Mouse (Mus musculus) leukemia stem cell, adult 10-12 weeks (primary cell): ENCODE data around the gene Orm3. TPM values are rescaled to one million over a fixed set of nuclear protein-coding genes. Genes with fewer than 3 reads are reported as not detected.

ENCODE experiments used
- polyA plus RNA-seq: library from polyadenylated mRNA; stranded (reverse); fragments of >175 nt; gene quantifications from 2 replicates; pipeline ENCODE4 v1.2.3, GENCODE M21; 2012; ENCODE audit warnings: low replicate concordance

Gene Orm3
- polyA plus RNA-seq = not detected in 2 replicates

GRCm38 (mm10) chr4:63355877-63356665, at the start of gene Orm3:
Gene Orm3 (plus strand): TSS chr4:63356162.

DNA sequence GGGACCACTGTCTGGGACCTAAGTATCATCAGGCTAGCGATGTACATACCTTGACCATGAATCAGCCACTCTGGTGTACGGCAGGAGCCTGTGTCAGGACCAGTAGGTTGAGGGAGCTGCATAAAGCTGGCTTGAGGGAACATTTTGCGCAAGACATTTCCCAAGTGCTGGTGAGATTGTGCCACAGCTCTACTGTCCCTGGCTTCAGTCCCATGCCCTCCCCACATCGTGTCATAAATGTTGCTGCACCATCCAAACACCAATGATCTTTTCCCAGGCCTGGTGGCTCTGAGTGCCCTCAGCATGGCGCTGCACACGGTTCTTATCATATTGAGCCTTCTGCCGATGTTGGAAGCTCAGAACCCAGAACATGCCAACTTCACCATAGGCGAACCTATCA, 11.7 kb upstream of the Orm3 start, which contains the start of gene Orm1:
TSS of gene Orm1 (plus strand) at position 266 of the 400 bp plus-strand sequence.

DNA sequence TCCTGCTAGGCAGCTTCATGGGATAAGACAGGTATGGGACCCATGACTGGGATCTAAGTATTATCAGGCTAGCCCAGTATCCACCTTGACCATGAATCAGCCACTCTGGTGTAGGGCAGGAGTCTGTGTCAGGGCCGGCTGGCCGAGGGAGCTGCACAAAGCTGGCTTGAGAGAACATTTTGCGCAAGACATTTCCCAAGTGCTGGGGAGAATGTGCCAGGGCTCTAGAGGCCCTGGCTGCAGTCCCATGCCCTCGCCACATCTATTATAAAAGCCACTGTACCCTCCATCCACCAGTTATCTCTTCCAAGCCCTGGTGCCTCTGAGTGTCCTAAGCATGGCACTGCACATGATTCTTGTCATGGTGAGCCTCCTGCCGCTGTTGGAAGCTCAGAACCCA, 6.2 kb downstream of the Orm3 start, which contains the start of gene Orm2:
TSS of gene Orm2 (plus strand) at position 300 of the 400 bp plus-strand sequence.

DNA sequence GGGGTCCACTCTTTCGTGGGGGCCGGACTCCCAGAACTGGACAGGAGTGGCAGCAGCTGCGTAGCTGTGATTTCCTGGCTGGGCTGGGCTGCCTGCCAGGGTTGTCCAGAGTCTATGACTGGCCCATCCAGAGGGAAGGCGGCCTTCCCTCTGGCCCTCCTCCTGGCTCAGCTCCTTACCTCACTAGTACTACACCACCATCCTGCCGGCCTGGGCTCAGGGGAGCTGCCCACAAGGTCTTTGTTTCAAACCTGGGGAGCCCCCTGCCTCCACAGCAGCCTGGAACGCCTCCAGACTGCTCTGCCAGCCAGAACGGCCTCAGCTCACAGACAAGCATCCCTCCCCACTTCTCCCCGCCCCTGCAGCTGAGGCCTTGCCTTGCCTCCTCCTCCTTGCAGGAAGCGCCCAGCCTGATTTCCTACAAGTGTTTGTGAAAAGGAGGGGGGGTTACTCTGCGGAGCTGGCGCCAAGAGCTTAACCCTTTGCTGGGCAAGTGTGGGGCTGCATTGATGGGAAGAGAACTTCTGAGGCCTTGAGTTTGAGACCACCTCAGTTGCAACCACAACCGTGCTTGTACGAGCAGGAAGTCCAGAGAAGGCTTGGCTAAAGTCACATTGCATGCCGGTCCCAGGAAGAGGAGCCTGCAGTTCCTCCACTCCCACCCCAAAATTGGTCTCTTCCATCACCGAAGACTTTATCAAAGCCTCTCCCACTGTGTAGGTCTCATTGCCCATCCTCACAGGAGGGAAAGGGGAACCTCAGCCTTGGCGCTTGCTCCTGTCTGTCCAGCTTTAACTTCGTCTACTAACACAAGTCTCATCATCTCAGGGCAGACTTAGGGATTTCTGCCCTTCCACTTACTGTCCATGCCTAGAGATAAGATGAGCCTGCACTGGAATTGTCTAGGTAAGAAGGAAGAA, 47.3 kb downstream of the Orm3 start, which contains the start of gene Akna:
TSS of gene Akna (minus strand) at position 315 of the 920 bp plus-strand sequence.

Other genes starting within 250 kb of the Orm3 start
- gene Ambp, start 201.4 kb upstream of the Orm3 start, polyA plus RNA-seq = not detected in 2 replicates
- 0.08 TPM in 1 of 2 replicates, not detected in the other for gene Kif12, start 184.0 kb upstream of the Orm3 start, polyA plus RNA-seq
- gene Col27a1, start 142.2 kb upstream of the Orm3 start, polyA plus RNA-seq = 0.76 and 1.0 TPM in 2 replicates
- gene Orm1, start 11.6 kb upstream of the Orm3 start, polyA plus RNA-seq = not detected in 2 replicates
- gene Orm2, start 6.3 kb downstream of the Orm3 start, polyA plus RNA-seq = not detected in 2 replicates
- 84.4 and 103 TPM in 2 replicates for gene Akna, start 47.2 kb downstream of the Orm3 start, polyA plus RNA-seq
- gene Whrn, start 139.8 kb downstream of the Orm3 start, polyA plus RNA-seq = 13.1 and 26.2 TPM in 2 replicates
- 29.3 and 42.7 TPM in 2 replicates for gene Atp6v1g1, start 188.6 kb downstream of the Orm3 start, polyA plus RNA-seq
- gene Tmem268, start 202.6 kb downstream of the Orm3 start, polyA plus RNA-seq = 8.9 and 10.3 TPM in 2 replicates
- not detected in 2 replicates for gene Gm11213, start 249.1 kb downstream of the Orm3 start, polyA plus RNA-seq